Mouse (Mus musculus): ENCODE measurements around the gene Tssk6. TPM values are rescaled to one million over a fixed set of nuclear protein-coding genes. Genes with fewer than 3 reads are reported as not detected.

The Tssk6 gene
- polyA plus RNA-seq, 1 experiment from 2014 or later = 4.2 TPM

Other genes starting within 250 kb of the Tssk6 start
- 1.8 TPM in 2 replicates for gene Zfp964, start 247.7 kb upstream of the Tssk6 start, polyA plus RNA-seq (2015; fragmentation: Nextera tagmentation; extraction: Ambion mirVana)
- 30.3 and 30.9 TPM in 2 replicates for gene Zfp869, start 191.5 kb upstream of the Tssk6 start, polyA plus RNA-seq (2015; fragmentation: Nextera tagmentation; extraction: Ambion mirVana)
- gene Zfp963, start 152.2 kb upstream of the Tssk6 start, polyA plus RNA-seq (2015; fragmentation: Nextera tagmentation; extraction: Ambion mirVana) = 7.0 and 7.2 TPM in 2 replicates
- 0.66 TPM in 1 of 2 replicates, not detected in the other for gene Gm20422, start 127.3 kb upstream of the Tssk6 start, polyA plus RNA-seq (2015; fragmentation: Nextera tagmentation; extraction: Ambion mirVana)
- 48.7 and 50.0 TPM in 2 replicates for gene Atp13a1, start 111.0 kb upstream of the Tssk6 start, polyA plus RNA-seq (2015; fragmentation: Nextera tagmentation; extraction: Ambion mirVana)
- gene Zfp866, start 111.0 kb upstream of the Tssk6 start, polyA plus RNA-seq (2015; fragmentation: Nextera tagmentation; extraction: Ambion mirVana) = 27.3 and 28.9 TPM in 2 replicates
- 10.4 and 10.8 TPM in 2 replicates for gene Gmip, start 93.5 kb upstream of the Tssk6 start, polyA plus RNA-seq (2015; fragmentation: Nextera tagmentation; extraction: Ambion mirVana)
- 0.36 and 0.45 TPM in 2 replicates for gene Lpar2, start 79.8 kb upstream of the Tssk6 start, polyA plus RNA-seq (2015; fragmentation: Nextera tagmentation; extraction: Ambion mirVana)
- gene Pbx4, start 69.7 kb upstream of the Tssk6 start, polyA plus RNA-seq (2015; fragmentation: Nextera tagmentation; extraction: Ambion mirVana) = 4.3 and 4.7 TPM in 2 replicates
- gene Cilp2, start 14.5 kb upstream of the Tssk6 start, polyA plus RNA-seq (2015; fragmentation: Nextera tagmentation; extraction: Ambion mirVana) = 2.9 and 3.7 TPM in 2 replicates
- 168 and 176 TPM in 2 replicates for gene Ndufa13, start 374 bp downstream of the Tssk6 start, polyA plus RNA-seq (2015; fragmentation: Nextera tagmentation; extraction: Ambion mirVana)
- 3.7 and 6.4 TPM in 2 replicates for gene Yjefn3, start 528 bp downstream of the Tssk6 start, polyA plus RNA-seq (2015; fragmentation: Nextera tagmentation; extraction: Ambion mirVana)
- 36.3 and 39.7 TPM in 2 replicates for gene Gatad2a, start 94.2 kb downstream of the Tssk6 start, polyA plus RNA-seq (2015; fragmentation: Nextera tagmentation; extraction: Ambion mirVana)
- gene Mau2, start 140.6 kb downstream of the Tssk6 start, polyA plus RNA-seq (2015; fragmentation: Nextera tagmentation; extraction: Ambion mirVana) = 51.4 and 54.2 TPM in 2 replicates
- gene Sugp1, start 140.6 kb downstream of the Tssk6 start, polyA plus RNA-seq (2015; fragmentation: Nextera tagmentation; extraction: Ambion mirVana) = 41.9 and 43.7 TPM in 2 replicates
- gene Tm6sf2, start 170.7 kb downstream of the Tssk6 start, polyA plus RNA-seq (2015; fragmentation: Nextera tagmentation; extraction: Ambion mirVana) = 0.61 and 0.91 TPM in 2 replicates
- gene Hapln4, start 181.3 kb downstream of the Tssk6 start, polyA plus RNA-seq (2015; fragmentation: Nextera tagmentation; extraction: Ambion mirVana) = 0.19 and 0.24 TPM in 2 replicates
- 0.35 and 0.50 TPM in 2 replicates for gene Ncan, start 218.7 kb downstream of the Tssk6 start, polyA plus RNA-seq (2015; fragmentation: Nextera tagmentation; extraction: Ambion mirVana)
- 31.2 and 33.3 TPM in 2 replicates for gene Nr2c2ap, start 229.1 kb downstream of the Tssk6 start, polyA plus RNA-seq (2015; fragmentation: Nextera tagmentation; extraction: Ambion mirVana)
- gene Rfxank, start 237.0 kb downstream of the Tssk6 start, polyA plus RNA-seq (2015; fragmentation: Nextera tagmentation; extraction: Ambion mirVana) = 20.2 and 20.9 TPM in 2 replicates
- gene Borcs8, start 237.3 kb downstream of the Tssk6 start, polyA plus RNA-seq (2015; fragmentation: Nextera tagmentation; extraction: Ambion mirVana) = 54.1 and 55.2 TPM in 2 replicates
- gene Mef2b, start 237.5 kb downstream of the Tssk6 start, polyA plus RNA-seq (2015; fragmentation: Nextera tagmentation; extraction: Ambion mirVana) = 0.19 and 0.48 TPM in 2 replicates